Mouse (Mus musculus): ENCODE results near the gene Sfrp5.

DNA sequence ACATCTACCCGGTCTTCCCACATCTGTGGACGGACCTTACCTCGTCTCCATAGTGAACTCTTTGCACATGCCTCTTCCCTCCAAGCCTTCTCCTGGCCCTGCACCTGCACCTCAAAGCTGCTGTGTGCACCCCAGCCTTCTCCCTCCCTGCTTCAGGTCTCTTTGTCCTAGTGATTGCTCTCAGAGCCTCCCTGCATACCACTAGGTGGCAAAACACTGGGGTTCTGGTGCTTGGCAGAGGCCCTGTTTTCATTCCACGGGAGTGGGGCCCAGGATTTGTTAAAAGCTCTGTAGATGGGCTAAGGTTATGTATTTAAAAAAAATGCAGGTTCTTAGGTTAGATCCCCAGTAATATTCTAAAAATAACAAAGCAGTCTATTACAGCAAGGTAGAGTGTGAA, 5.0 kb downstream of the Sfrp5 start:
- TF ChIP-seq POLR2A (IDR thresholded peaks at IDR 0.05; ENCODE audit: low read depth, low read length), result no peak
- TF ChIP-seq CTCF (IDR thresholded peaks at IDR 0.05; ENCODE audit: borderline replicate concordance, insufficient read depth, low read length), result no peak

Measured in embryonic fibroblast, embryonic 13.5 days (primary cell).